Comparison of ENCODE assay signal across 11 mouse cellular contexts in the genomic region with DNA sequence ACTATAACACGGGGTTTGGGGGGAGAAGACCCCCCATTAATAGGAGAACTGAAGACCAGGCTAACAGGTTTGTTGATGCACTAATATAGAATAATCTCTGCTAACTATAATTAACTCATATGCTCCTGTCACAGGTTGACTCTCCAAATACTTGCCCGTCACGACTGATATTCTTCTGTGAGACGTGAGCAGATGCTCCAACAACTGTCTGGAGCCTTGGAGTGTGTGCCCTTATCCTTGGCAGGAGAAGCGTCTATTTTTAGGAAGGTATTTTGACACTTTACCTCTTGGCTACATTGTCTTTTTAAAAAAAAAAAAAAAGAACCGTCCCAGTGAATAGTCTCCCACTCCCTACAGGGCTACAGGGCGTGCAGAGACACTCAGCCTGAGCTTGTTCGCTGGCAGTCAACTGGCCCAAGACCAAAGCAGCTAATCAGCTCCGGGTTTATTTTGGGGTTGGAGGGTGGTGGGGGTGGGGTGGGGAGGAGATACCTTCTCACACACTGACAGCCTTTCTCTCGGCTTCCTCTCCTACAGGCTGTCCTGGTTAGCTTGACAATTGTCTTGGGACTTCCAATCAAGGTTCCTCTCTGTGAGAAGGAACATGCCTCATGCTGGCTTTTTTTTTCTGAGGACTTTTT.
DNase-seq lines count a peak whose midpoint lies in the region; ATAC-seq and TF ChIP-seq lines count a peak whose summit lies in the region.
"Had no signal": no experiment of that assay in that cellular context is flagged by ENCODE, and none has a peak within 500 bp of the region (broad histone marks: within the 10 kb centered on the region; RNA-seq: fewer than 3 reads in every experiment).

No protein-coding gene starts in this region.

- 0 out of 2 replicates have a peak overlapping the region, but pooled peaks have one; percentile 4 for H3K4me2 ChIP-seq in midbrain, embryonic 14.5 days (ENCODE audit: low read length)
- H3K4me2 ChIP-seq in midbrain, embryonic 11.5 days, result no peak overlapping the region
- H3K4me2 ChIP-seq in heart, embryonic 12.5 days, result peak overlapping the region; percentile 57
- H3K4me2 ChIP-seq: limb, embryonic 12.5 days had no signal

- TF ChIP-seq CTCF in gastrocnemius, adult 2 months (IDR thresholded peaks at IDR 0.05), result no peak

- intact Hi-C loops in gastrocnemius, adult 2 months (cut with DNase I), result no loop called here
- intact Hi-C loops in gastrocnemius, postnatal 36 days (cut with DNase I), result no loop called here
- intact Hi-C loops in left cerebral cortex, postnatal 10 days (cut with DNase I), result no loop called here

- peak overlapping the region; percentile 74 for H3K27ac ChIP-seq in gastrocnemius, adult 2 months
- H3K27ac ChIP-seq in midbrain, embryonic 14.5 days (replicated peaks; ENCODE audit: low read depth, low read length), result no peak overlapping the region
- H3K27ac ChIP-seq in midbrain, embryonic 11.5 days (ENCODE audit: low read depth, low read length), result no peak overlapping the region
- H3K27ac ChIP-seq in heart, embryonic 12.5 days (ENCODE audit: poor library complexity, severe bottlenecking), result peak overlapping the region; percentile 89

- H3K27me3 ChIP-seq in midbrain, embryonic 14.5 days (ENCODE audit: control insufficient read depth, insufficient read depth, low read length), result no peaks in the 10 kb centered on the region
- H3K27me3 ChIP-seq in midbrain, embryonic 11.5 days (ENCODE audit: control insufficient read depth, insufficient read depth, low read length), result no peaks in the 10 kb centered on the region
- no peaks in the 10 kb centered on the region for H3K27me3 ChIP-seq in heart, embryonic 12.5 days (replicated peaks)
- H3K27me3 ChIP-seq: limb, embryonic 12.5 days had no signal

- peak; percentile 43 for DNase-seq in gastrocnemius, adult 2 months
- no peak for DNase-seq in gastrocnemius, postnatal 36 days
- no peak for DNase-seq in midbrain, embryonic 14.5 days
- no peak for DNase-seq in midbrain, embryonic 11.5 days (ENCODE audit: low spot score, missing footprints)
- peak; percentile 33 for DNase-seq in retina, postnatal 1 day
- no peak for DNase-seq in urinary bladder, postnatal 36 days (ENCODE audit: low spot score in 2 of 2)
- DNase-seq in left cerebral cortex, postnatal 10 days (ENCODE audit: extremely low spot score in 1 of 2, low spot score in 2 of 2), result no peak
- DNase-seq: cerebellum, adult 18-20 months had no signal

- 36% methylated on average over 10 of the region's 10 CpGs for WGBS in midbrain, embryonic 14.5 days
- 32% methylated on average over 10 of the region's 10 CpGs for WGBS in midbrain, embryonic 11.5 days
- 9% methylated on average over 10 of the region's 10 CpGs for WGBS in heart, embryonic 12.5 days

- no peaks in the 10 kb centered on the region for H3K4me1 ChIP-seq in midbrain, embryonic 14.5 days (ENCODE audit: control insufficient read depth, insufficient read depth, low read length)
- no peaks in the 10 kb centered on the region for H3K4me1 ChIP-seq in midbrain, embryonic 11.5 days (ENCODE audit: control insufficient read depth, insufficient read depth, low read length)
- peaks cover 35% of the 10 kb centered on the region for H3K4me1 ChIP-seq in heart, embryonic 12.5 days (replicated peaks)

- H3K9me3 ChIP-seq in midbrain, embryonic 14.5 days (ENCODE audit: control insufficient read depth, low read length), result no peaks in the 10 kb centered on the region
- no peaks in the 10 kb centered on the region for H3K9me3 ChIP-seq in midbrain, embryonic 11.5 days (ENCODE audit: control insufficient read depth, low read length)
- H3K9me3 ChIP-seq in heart, embryonic 12.5 days (replicated peaks), result no peaks in the 10 kb centered on the region
- H3K9me3 ChIP-seq: limb, embryonic 12.5 days had no signal

- H3K9ac ChIP-seq in midbrain, embryonic 14.5 days (replicated peaks; ENCODE audit: low read length), result no peak overlapping the region
- H3K9ac ChIP-seq in midbrain, embryonic 11.5 days (ENCODE audit: low read length), result no peak overlapping the region
- H3K9ac ChIP-seq in heart, embryonic 12.5 days, result peak overlapping the region; percentile 23; the same call in 1 of the 2 replicates
- H3K9ac ChIP-seq: limb, embryonic 12.5 days had no signal

- ATAC-seq in midbrain, embryonic 14.5 days (ENCODE audit: low FRiP score, low TSS enrichment), result no peak
- ATAC-seq in midbrain, embryonic 11.5 days (ENCODE audit: low FRiP score), result no peak
- peak; percentile 80 for ATAC-seq in heart, embryonic 12.5 days (ENCODE audit: insufficient number of reproducible peaks, low FRiP score)
- ATAC-seq: activated CD4-positive, CD25-positive, alpha-beta regulatory T cell, adult 4 months had no signal

- H3K36me3 ChIP-seq in midbrain, embryonic 14.5 days (ENCODE audit: control insufficient read depth, insufficient read depth, low read length), result no peaks in the 10 kb centered on the region
- no peaks in the 10 kb centered on the region for H3K36me3 ChIP-seq in midbrain, embryonic 11.5 days (ENCODE audit: control insufficient read depth, insufficient read depth, low read length)
- no peaks in the 10 kb centered on the region for H3K36me3 ChIP-seq in heart, embryonic 12.5 days
- H3K36me3 ChIP-seq: limb, embryonic 12.5 days had no signal

- peak overlapping the region; percentile 61 for H3K4me3 ChIP-seq in gastrocnemius, adult 2 months
- no peak overlapping the region for H3K4me3 ChIP-seq in midbrain, embryonic 14.5 days (replicated peaks; ENCODE audit: low read depth, low read length)
- no peak overlapping the region for H3K4me3 ChIP-seq in midbrain, embryonic 11.5 days (ENCODE audit: low read depth, low read length)
- peak overlapping the region; percentile 14; the same call in 1 of the 2 replicates for H3K4me3 ChIP-seq in heart, embryonic 12.5 days
- H3K4me3 ChIP-seq: limb, embryonic 12.5 days had no signal

Comparison
In these comparisons a context has a peak if more than half of its experiments do, and no peak if none do; other contexts are left out.
1. DNase-seq: peak in gastrocnemius, adult 2 months (single experiment) and retina, postnatal 1 day (single experiment); none in gastrocnemius, postnatal 36 days (0 of 2), midbrain, embryonic 14.5 days (single experiment), midbrain, embryonic 11.5 days (single experiment), urinary bladder, postnatal 36 days (0 of 2) and left cerebral cortex, postnatal 10 days (0 of 2).
2. H3K27ac ChIP-seq: peak in gastrocnemius, adult 2 months (single experiment) and heart, embryonic 12.5 days (single experiment); none in midbrain, embryonic 14.5 days (single experiment) and midbrain, embryonic 11.5 days (single experiment).
3. H3K4me3 ChIP-seq: peak in gastrocnemius, adult 2 months (single experiment) and heart, embryonic 12.5 days (single experiment); none in midbrain, embryonic 14.5 days (single experiment) and midbrain, embryonic 11.5 days (single experiment).